Mouse (Mus musculus) liver, postnatal 0 days (tissue): ENCODE results near the gene Vps33a. TPM values are rescaled to one million over a fixed set of nuclear protein-coding genes. Genes with fewer than 3 reads are reported as not detected.
"Not testable (repeated sequence)": the region's sequence is repeated elsewhere in the genome, so short reads cannot be mapped to it uniquely, and the experiment has no call there.

Source experiments
- ATAC-seq: fragments of 200-750 bp; cut with Nextera tagmentation; 2 replicates; pipeline ENCODE4 v1.8.0; 2017; ENCODE audit warnings: mild to moderate bottlenecking, moderate library complexity
- DNase-seq: peaks from one replicate; pipeline ENCODE4 v3.0.0-alpha.2; 2016
- H3K27ac ChIP-seq: fragments of 300-500 bp; sonication (generic); 2 replicates; pipeline ENCODE4 v1.5.1; 2014; ENCODE audit warnings: antibody characterized with exemption, moderate library complexity, mild to moderate bottlenecking, low read depth
- H3K27me3 ChIP-seq: fragments of 300-500 bp; sonication (generic); 2 replicates; pipeline ENCODE4 v1.6.1; 2014; ENCODE audit warnings: low read length, control low read depth, mixed read lengths; ENCODE audit not compliant: insufficient read depth
- H3K36me3 ChIP-seq: fragments of 300-500 bp; sonication (generic); replicated peaks from 2 replicates; pipeline ENCODE4 v1.6.1; 2014; ENCODE audit warnings: mild to moderate bottlenecking, control low read depth, low read length, moderate library complexity, mixed read lengths; ENCODE audit not compliant: insufficient read depth
- H3K4me1 ChIP-seq: fragments of 300-500 bp; sonication (generic); 2 replicates; pipeline ENCODE4 v1.6.1; 2014; ENCODE audit warnings: antibody characterized with exemption, mild to moderate bottlenecking, control low read depth; ENCODE audit not compliant: insufficient read depth
- H3K4me2 ChIP-seq: fragments of 300-500 bp; sonication (generic); 2 replicates; pipeline ENCODE4 v1.6.1; 2014; ENCODE audit warnings: low read depth, mild to moderate bottlenecking, low read length, moderate library complexity, mixed read lengths
- H3K4me3 ChIP-seq: fragments of 300-500 bp; sonication (generic); 2 replicates; pipeline ENCODE4 v1.5.1; 2014; ENCODE audit warnings: low read depth, low read length
- H3K9ac ChIP-seq: fragments of 300-500 bp; sonication (generic); replicated peaks from 2 replicates; pipeline ENCODE4 v1.6.1; 2014; ENCODE audit warnings: mild to moderate bottlenecking, moderate library complexity
- H3K9me3 ChIP-seq: fragments of 300-500 bp; sonication (generic); 2 replicates; pipeline ENCODE4 v1.6.1; 2016; ENCODE audit warnings: mild to moderate bottlenecking, control low read depth, low read length, mixed read lengths
- CTCF ChIP-seq: sonication (generic); IDR thresholded peaks from 2 replicates; pipeline ENCODE4 v1.5.1; 2016; ENCODE audit warnings: antibody characterized with exemption, low read depth
- EP300 ChIP-seq: IDR thresholded peaks from 2 replicates; pipeline ENCODE4 v1.6.1; 2016; ENCODE audit warnings: antibody characterized with exemption, low read depth, mild to moderate bottlenecking
- WGBS: fragments of 180-500 bp; shearing (Covaris S2); extraction: QIAGEN DNeasy Blood & Tissue Kit; methylation state at CpG from one replicate; pipeline ENCODE4 v1.1.7; 2014; ENCODE audit not compliant: insufficient replicate concordance; 5-methylcytosine and 5-hydroxymethylcytosine counted together
- polyA plus RNA-seq: library from polyadenylated mRNA; unstranded; fragments of >200 nt; fragmentation: Nextera tagmentation; extraction: Ambion mirVana; gene quantifications from 2 replicates; pipeline ENCODE4 v1.2.1, GENCODE M21; 2015

Vps33a gene
- polyA plus RNA-seq, 1 experiment from 2014 or later: 11.8 TPM

DNA sequence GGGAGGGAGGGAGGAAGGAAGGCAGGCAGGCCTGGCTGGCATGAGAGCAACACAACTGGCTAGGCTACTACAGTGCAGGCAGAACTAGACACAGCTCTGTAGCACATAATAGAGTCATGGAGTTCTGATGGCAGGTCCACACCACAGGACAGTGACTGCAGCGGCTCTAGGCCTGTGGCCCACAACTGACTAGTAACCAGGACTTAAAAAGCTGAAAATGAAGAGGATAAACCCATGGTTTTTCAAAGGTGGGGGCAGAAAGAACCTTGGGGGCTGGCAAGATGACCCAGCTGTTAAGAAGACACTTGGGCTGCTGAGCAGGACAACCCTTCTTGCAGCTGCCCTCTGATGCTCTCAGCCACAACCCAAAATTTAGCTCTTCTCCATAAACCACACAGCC lies 51.2 kb downstream of the Vps33a start:
- ATAC-seq (no peak), DNase-seq (no peak)
- Histone ChIP-seq H3K4me3 (no peak overlapping the region), H3K9ac (no peak overlapping the region), H3K27me3 (no peaks in the 10 kb centered on the region), H3K4me1 (peaks cover 14% of the 10 kb centered on the region), H3K9me3 (no peaks in the 10 kb centered on the region), H3K27ac (no peak overlapping the region), H3K4me2 (no peak overlapping the region), H3K36me3 (peaks cover 17% of the 10 kb centered on the region)
- TF ChIP-seq EP300 (no peak), CTCF (no peak)
- 72% methylated on average over 1 of the region's 1 CpGs for WGBS

DNA sequence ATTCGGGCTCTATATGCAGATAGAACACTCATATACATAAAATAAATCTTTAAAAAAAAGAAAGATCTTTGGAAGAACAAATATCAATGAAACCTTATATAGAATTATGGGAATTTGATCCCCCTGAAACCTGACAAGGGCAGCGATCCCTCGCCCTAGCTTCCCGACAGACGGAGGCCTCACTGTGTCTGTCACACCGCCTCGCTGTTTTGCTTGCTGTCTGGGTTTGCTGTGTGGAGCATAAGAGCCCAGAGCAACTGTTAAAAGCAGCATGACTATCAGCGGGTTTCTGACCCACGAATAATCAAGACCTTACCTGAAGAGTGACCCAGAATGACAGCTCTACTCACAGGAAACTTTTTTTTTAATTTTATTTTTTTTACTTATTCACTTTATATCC lies 52.2 kb downstream of the Vps33a start:
- WGBS: 92% methylated on average over 9 of the region's 9 CpGs
- DNase-seq: no peak
- peaks cover 19% of the 10 kb centered on the region for H3K36me3 ChIP-seq
- no peaks in the 10 kb centered on the region for H3K27me3 ChIP-seq
- H3K9ac ChIP-seq: no peak overlapping the region
- peaks cover 14% of the 10 kb centered on the region for H3K4me1 ChIP-seq
- no peaks in the 10 kb centered on the region for H3K9me3 ChIP-seq
- no peak for TF ChIP-seq EP300
- TF ChIP-seq CTCF: no peak
- no peak overlapping the region for H3K27ac ChIP-seq
- no peak overlapping the region for H3K4me3 ChIP-seq
- no peak for ATAC-seq
- H3K4me2 ChIP-seq: no peak overlapping the region

DNA sequence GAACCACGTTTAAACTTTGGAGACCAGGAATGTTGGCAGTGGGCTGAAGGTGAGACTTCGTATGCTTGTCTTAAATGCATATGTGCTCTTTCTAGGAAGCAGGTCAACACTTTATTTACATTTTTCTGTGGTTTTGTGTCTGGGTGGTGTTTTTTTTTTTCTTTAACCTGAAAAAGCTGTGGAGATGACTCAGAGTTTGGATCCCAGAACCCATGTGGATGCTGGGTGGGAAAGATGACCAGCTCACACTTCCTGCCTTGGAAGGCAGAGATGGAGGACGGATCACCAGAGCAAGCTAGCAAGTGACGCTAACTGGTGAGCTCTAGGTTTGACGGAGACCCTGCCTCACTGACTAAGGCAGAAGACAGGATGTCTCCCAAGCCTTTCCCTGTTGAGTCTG lies 58.0 kb downstream of the Vps33a start:
- no peaks in the 10 kb centered on the region for H3K9me3 ChIP-seq
- 0 out of 2 replicates have a peak, but pooled peaks cover 4% of the 10 kb centered on the region for H3K27me3 ChIP-seq
- H3K4me2 ChIP-seq: no peak overlapping the region
- no peak overlapping the region for H3K4me3 ChIP-seq
- H3K27ac ChIP-seq: no peak overlapping the region
- no peaks in the 10 kb centered on the region for H3K4me1 ChIP-seq
- ATAC-seq (no peak), DNase-seq (no peak)
- peaks cover 21% of the 10 kb centered on the region for H3K36me3 ChIP-seq
- TF ChIP-seq EP300 (no peak), CTCF (no peak)
- 90% methylated on average over 5 of the region's 5 CpGs for WGBS
- H3K9ac ChIP-seq: no peak overlapping the region

DNA sequence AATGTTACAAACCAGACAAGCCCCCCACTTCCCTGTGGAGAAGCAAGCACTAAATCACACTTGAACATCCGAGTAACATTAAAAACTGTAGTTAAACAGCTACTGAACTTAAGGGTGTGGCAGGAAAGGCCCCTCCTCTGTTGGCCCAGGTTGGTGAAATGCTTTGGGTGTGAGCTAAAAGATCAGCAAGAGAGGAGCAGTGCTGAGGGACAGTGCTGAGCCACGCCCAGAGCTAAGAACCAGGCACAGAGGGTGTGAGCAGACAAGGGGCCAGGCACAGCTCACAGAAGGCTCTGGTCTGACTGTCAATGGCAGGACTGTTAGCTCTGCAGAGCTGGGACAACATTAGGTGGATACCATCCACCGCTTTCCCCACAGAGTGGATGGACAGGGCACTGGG lies 60.7 kb downstream of the Vps33a start:
- Histone ChIP-seq H3K36me3 (peaks cover 8% of the 10 kb centered on the region), H3K4me3 (no peak overlapping the region), H3K9me3 (no peaks in the 10 kb centered on the region), H3K27me3 (peaks cover 31% of the 10 kb centered on the region), H3K9ac (no peak overlapping the region), H3K27ac (no peak overlapping the region), H3K4me2 (no peak overlapping the region), H3K4me1 (peaks cover 13% of the 10 kb centered on the region; the same call in 1 of the 2 replicates)
- DNase-seq: no peak
- whole genome bisulfite sequencing: 55% methylated on average over 3 of the region's 3 CpGs
- TF ChIP-seq CTCF: no peak
- TF ChIP-seq EP300: no peak
- peak; percentile 38 for ATAC-seq

DNA sequence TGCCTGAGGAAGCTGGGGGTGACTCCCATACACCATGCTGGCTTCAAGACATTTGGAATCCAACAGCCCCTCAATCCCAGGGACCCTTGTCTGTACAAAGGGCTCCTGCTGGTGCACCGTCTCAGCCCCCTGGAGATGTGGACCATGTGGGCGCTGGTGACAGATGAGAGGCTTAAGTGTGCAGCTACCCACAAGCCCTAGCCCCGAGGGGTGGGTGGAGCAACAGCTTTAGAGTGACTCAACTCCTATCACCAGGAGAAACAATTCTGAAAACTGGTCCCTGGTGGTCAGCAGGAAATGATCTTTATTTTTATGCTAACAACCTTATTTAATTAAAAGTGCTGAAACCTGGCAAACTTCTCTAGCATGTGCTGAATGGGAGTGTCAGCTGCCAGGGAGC lies 61.4 kb downstream of the Vps33a start:
- not testable (repeated sequence) for H3K4me2 ChIP-seq, DNase-seq, H3K27ac ChIP-seq, H3K4me3 ChIP-seq, H3K36me3 ChIP-seq, ATAC-seq, H3K9ac ChIP-seq, H3K9me3 ChIP-seq
- Histone ChIP-seq H3K27me3 (peaks cover 33% of the 10 kb centered on the region), H3K4me1 (peaks cover 13% of the 10 kb centered on the region; the same call in 1 of the 2 replicates)
- 67% methylated on average over 3 of the region's 3 CpGs for WGBS

DNA sequence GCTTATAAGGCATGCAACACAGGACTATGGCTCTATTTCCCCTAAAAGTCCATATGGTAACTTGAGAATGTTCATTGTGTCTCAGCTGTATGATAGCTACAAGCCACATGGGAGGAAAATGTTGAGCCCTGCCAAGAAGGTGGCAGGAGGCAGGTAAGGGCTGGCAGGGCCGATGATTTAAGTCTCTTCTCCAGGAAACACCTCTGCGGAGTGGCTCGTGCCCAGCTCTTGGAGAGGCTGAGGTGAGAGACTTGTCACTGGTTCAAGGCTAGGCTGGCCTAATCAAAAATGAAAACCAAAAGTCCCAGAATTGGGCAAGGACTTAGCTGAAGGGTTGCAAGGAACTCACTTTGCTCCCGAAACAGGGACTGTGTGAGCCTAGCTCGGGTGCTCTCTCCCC lies 62.7 kb downstream of the Vps33a start, which contains the start of gene B3gnt4:
Gene B3gnt4 (plus strand): TSS at position 301 of the 400 bp plus-strand sequence.
- 87% methylated on average over 5 of the region's 5 CpGs for WGBS
- Histone ChIP-seq H3K36me3 (peaks cover 2% of the 10 kb centered on the region; the same call in 1 of the 2 replicates), H3K9ac (no peak within 1 kb of the TSS), H3K4me1 (peaks cover 13% of the 10 kb centered on the region; the same call in 1 of the 2 replicates), H3K4me2 (no peak within 1 kb of the TSS), H3K27me3 (peaks cover 38% of the 10 kb centered on the region), H3K4me3 (no peak within 1 kb of the TSS), H3K27ac (no peak within 1 kb of the TSS), H3K9me3 (no peaks in the 10 kb centered on the region)
- no peak for ATAC-seq
- TF ChIP-seq CTCF (no peak), EP300 (no peak)
- no peak for DNase-seq

DNA sequence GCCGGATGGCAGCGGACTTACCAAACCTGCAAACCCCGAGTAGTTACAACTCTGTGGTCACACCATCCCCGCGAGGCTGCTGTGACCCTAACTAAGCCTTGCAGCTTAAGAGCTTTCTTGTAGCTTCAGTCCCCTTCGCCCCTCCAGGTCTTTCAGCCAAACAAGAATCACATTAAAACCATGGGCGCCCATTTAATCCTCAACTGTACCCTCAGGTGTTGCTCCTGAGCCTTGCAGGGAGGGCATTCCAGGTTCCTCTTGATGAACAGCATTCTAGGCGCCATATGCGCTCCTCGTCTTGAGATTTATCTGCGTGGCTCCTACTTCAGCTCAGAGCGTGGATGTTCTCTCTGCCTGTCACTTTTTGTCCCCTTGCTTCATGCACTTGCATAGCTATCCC lies 63.9 kb downstream of the Vps33a start:
- WGBS: 13% methylated on average over 12 of the region's 12 CpGs
- no peak for DNase-seq
- Histone ChIP-seq H3K27me3 (peaks cover 42% of the 10 kb centered on the region), H3K9ac (no peak overlapping the region), H3K27ac (no peak overlapping the region), H3K9me3 (no peaks in the 10 kb centered on the region), H3K4me1 (peaks cover 13% of the 10 kb centered on the region; the same call in 1 of the 2 replicates), H3K4me2 (peak overlapping the region; percentile 88), H3K4me3 (peak overlapping the region; percentile 54), H3K36me3 (peaks cover 2% of the 10 kb centered on the region; the same call in 1 of the 2 replicates)
- ATAC-seq: no peak
- no peak for TF ChIP-seq CTCF
- TF ChIP-seq EP300: no peak
